Mouse (Mus musculus) liver, embryonic 14.5 days (tissue): ENCODE data around the gene Myo1g. TPM values are rescaled to one million over a fixed set of nuclear protein-coding genes. Genes with fewer than 3 reads are reported as not detected.

Experiments
- ATAC-seq: fragments of 200-750 bp; cut with Nextera tagmentation; 2 replicates; pipeline ENCODE4 v1.8.0; 2017; ENCODE audit warnings: moderate number of reproducible peaks, mild to moderate bottlenecking, moderate library complexity; ENCODE audit not compliant: insufficient read depth
- DNase-seq, 3 experiments: peaks; one replicate each; pipeline ENCODE4 v3.0.0-alpha.2; 2012 to 2013; ENCODE audit warnings: low read depth in 3 of 3, low spot score in 3 of 3
- H3K27ac ChIP-seq: fragments of 300-500 bp; sonication (generic); 2 replicates; pipeline ENCODE4 v1.5.1; 2014; ENCODE audit warnings: moderate library complexity, mild to moderate bottlenecking, control low read depth, inconsistent platforms
- H3K27me3 ChIP-seq: fragments of 300-500 bp; sonication (generic); 2 replicates; pipeline ENCODE4 v1.6.1; 2014; ENCODE audit warnings: mild to moderate bottlenecking, low read length, moderate library complexity; ENCODE audit not compliant: control insufficient read depth, insufficient read depth
- H3K36me3 ChIP-seq: fragments of 300-500 bp; sonication (generic); replicated peaks from 2 replicates; pipeline ENCODE4 v1.6.1; 2014; ENCODE audit warnings: low read depth; ENCODE audit not compliant: control insufficient read depth, insufficient read depth
- H3K4me1 ChIP-seq, 2 experiments: fragments of 200-500 bp in 1 of 2; fragments of 300-500 bp in 1 of 2; sonication (generic) in 1 of 2; replicated peaks; 2 replicates each; pipeline ENCODE4 v1.6.1; 2012 to 2014; ENCODE audit warnings: antibody characterized with exemption in 1 of 2, inconsistent platforms in 1 of 2, low read length in 1 of 2; ENCODE audit not compliant: control insufficient read depth in 2 of 2, insufficient read depth in 2 of 2
- H3K4me2 ChIP-seq: fragments of 300-500 bp; sonication (generic); 2 replicates; pipeline ENCODE4 v1.6.1; 2014; ENCODE audit warnings: low read depth, mild to moderate bottlenecking, control low read depth, moderate library complexity
- H3K4me3 ChIP-seq, 2 experiments: fragments of 200-500 bp in 1 of 2; fragments of 300-500 bp in 1 of 2; sonication (generic) in 1 of 2; 2 replicates each; pipeline ENCODE4 v1.5.1; 2012 to 2014; ENCODE audit warnings: low read depth in 2 of 2, low read length in 2 of 2, mild to moderate bottlenecking in 2 of 2, control low read depth in 1 of 2, inconsistent platforms in 1 of 2, moderate library complexity in 1 of 2; ENCODE audit not compliant: insufficient read depth in 1 of 2
- H3K9ac ChIP-seq: fragments of 300-500 bp; sonication (generic); replicated peaks from 2 replicates; pipeline ENCODE4 v1.6.1; 2014; ENCODE audit warnings: mild to moderate bottlenecking, control low read depth, moderate library complexity
- H3K9me3 ChIP-seq: fragments of 300-500 bp; sonication (generic); 2 replicates; pipeline ENCODE4 v1.6.1; 2016; ENCODE audit warnings: low read length, mixed read lengths; ENCODE audit not compliant: control insufficient read depth
- CTCF ChIP-seq: IDR thresholded peaks from 2 replicates; pipeline ENCODE4 v1.5.1; 2016; ENCODE audit warnings: antibody characterized with exemption, low read depth, control low read depth
- EP300 ChIP-seq: IDR thresholded peaks from 2 replicates; pipeline ENCODE4 v1.6.1; 2016; ENCODE audit warnings: antibody characterized with exemption, low read depth
- WGBS: fragments of 180-500 bp; shearing (Covaris S2); extraction: QIAGEN DNeasy Blood & Tissue Kit; methylation state at CpG from one replicate; pipeline ENCODE4 v1.1.7; 2014; ENCODE audit not compliant: insufficient replicate concordance; 5-methylcytosine and 5-hydroxymethylcytosine counted together
- polyA plus RNA-seq, 2 experiments: library from polyadenylated mRNA; depleted of rRNA in 1 of 2; stranded (reverse) in 1 of 2; unstranded in 1 of 2; fragments of >200 nt; fragmentation: Nextera tagmentation in 1 of 2; extraction: Ambion mirVana in 1 of 2; gene quantifications; 2 replicates each; pipeline versions ENCODE4 v1.2.1 to v1.2.3; 2012 to 2014

The Myo1g gene
- polyA plus RNA-seq, 2 experiments = 5.7 to 7.0 TPM

GRCm38 (mm10) chr11:6558234-6558633 lies 37.5 kb upstream of the Myo1g start:
- no peak overlapping the region for H3K4me2 ChIP-seq
- TF ChIP-seq CTCF (peak; percentile 30; the same call in 1 of the 2 replicates), EP300 (no peak)
- H3K4me3 ChIP-seq = no peak overlapping the region
- no peaks in the 10 kb centered on the region for H3K9me3 ChIP-seq
- no peak overlapping the region for H3K9ac ChIP-seq
- WGBS = 54% methylated on average over 3 of the region's 3 CpGs
- no peaks in the 10 kb centered on the region; the same call in 1 of the 2 replicates for H3K36me3 ChIP-seq
- H3K27me3 ChIP-seq = no peaks in the 10 kb centered on the region
- no peak for DNase-seq
- peaks cover 2 to 11% of the 10 kb centered on the region in 2 experiments; a peak in 1 of 4 replicates for H3K4me1 ChIP-seq
- no peak for ATAC-seq
- H3K27ac ChIP-seq = no peak overlapping the region

GRCm38 (mm10) chr11:6550201-6550600 lies 29.4 kb upstream of the Myo1g start:
- Histone ChIP-seq H3K9me3 (no peaks in the 10 kb centered on the region), H3K4me2 (no peak overlapping the region), H3K36me3 (no peaks in the 10 kb centered on the region; the same call in none of the 2 replicates), H3K27me3 (no peaks in the 10 kb centered on the region), H3K4me3 (no peak overlapping the region), H3K9ac (no peak overlapping the region), H3K27ac (no peak overlapping the region), H3K4me1 (peaks cover 11% of the 10 kb centered on the region in 2 experiments)
- WGBS = 75% methylated on average over 3 of the region's 3 CpGs
- DNase-seq (no peak), ATAC-seq (no peak)
- no peak for TF ChIP-seq CTCF
- no peak for TF ChIP-seq EP300

GRCm38 (mm10) chr11:6549770-6550169 lies 29.0 kb upstream of the Myo1g start:
- no peak for DNase-seq
- Histone ChIP-seq H3K27ac (no peak overlapping the region), H3K4me3 (no peak overlapping the region), H3K4me1 (peaks cover 11% of the 10 kb centered on the region in 2 experiments), H3K9me3 (no peaks in the 10 kb centered on the region), H3K4me2 (no peak overlapping the region), H3K9ac (no peak overlapping the region), H3K36me3 (no peaks in the 10 kb centered on the region; the same call in none of the 2 replicates), H3K27me3 (no peaks in the 10 kb centered on the region)
- 81% methylated on average over 2 of the region's 2 CpGs for WGBS
- no peak for ATAC-seq
- no peak for TF ChIP-seq EP300
- TF ChIP-seq CTCF = no peak

- Histone ChIP-seq H3K27ac (peak overlapping the region; percentile 94), H3K36me3 (no peaks in the 10 kb centered on the region; the same call in none of the 2 replicates), H3K9me3 (no peaks in the 10 kb centered on the region), H3K9ac (peak overlapping the region; percentile 89), H3K4me1 (peaks cover 11% of the 10 kb centered on the region in 2 experiments), H3K4me2 (peak overlapping the region; percentile 83), H3K27me3 (no peaks in the 10 kb centered on the region), H3K4me3 (peak overlapping the region; percentile 70 to 88)
- TF ChIP-seq CTCF (no peak), EP300 (no peak)
- WGBS = 22% methylated on average over 6 of the region's 6 CpGs
- ATAC-seq = no peak
- no peak for DNase-seq
Measured at GRCm38 (mm10) chr11:6547696-6548325, 27.0 kb upstream of the Myo1g start.

GRCm38 (mm10) chr11:6547037-6547680 lies 26.4 kb upstream of the Myo1g start:
- no peaks in the 10 kb centered on the region for H3K9me3 ChIP-seq
- ATAC-seq (peak; percentile 56), DNase-seq (no peak)
- peak overlapping the region; percentile 70 to 88 for H3K4me3 ChIP-seq
- H3K27me3 ChIP-seq = no peaks in the 10 kb centered on the region
- WGBS = under 1% methylated on average over 39 of the region's 41 CpGs
- H3K9ac ChIP-seq = peak overlapping the region; percentile 89
- no peak for TF ChIP-seq EP300
- no peak for TF ChIP-seq CTCF
- H3K4me2 ChIP-seq = peak overlapping the region; percentile 83
- H3K36me3 ChIP-seq = no peaks in the 10 kb centered on the region; the same call in 1 of the 2 replicates
- peaks cover 11% of the 10 kb centered on the region in 2 experiments for H3K4me1 ChIP-seq
- peak overlapping the region; percentile 94 for H3K27ac ChIP-seq
